Mouse (Mus musculus) lung, postnatal 25 days (tissue): ENCODE measurements at regions not wholly inside any gene's neighbourhood (a gene's known extent, or its start where the extent isn't known, plus 50 kb on each side); places are given as distances from the start of the nearest gene placed in this dataset.

Experiments
- DNase-seq: peaks from one replicate; pipeline ENCODE4 v3.0.0; 2022; ENCODE audit warnings: low spot score

DNA sequence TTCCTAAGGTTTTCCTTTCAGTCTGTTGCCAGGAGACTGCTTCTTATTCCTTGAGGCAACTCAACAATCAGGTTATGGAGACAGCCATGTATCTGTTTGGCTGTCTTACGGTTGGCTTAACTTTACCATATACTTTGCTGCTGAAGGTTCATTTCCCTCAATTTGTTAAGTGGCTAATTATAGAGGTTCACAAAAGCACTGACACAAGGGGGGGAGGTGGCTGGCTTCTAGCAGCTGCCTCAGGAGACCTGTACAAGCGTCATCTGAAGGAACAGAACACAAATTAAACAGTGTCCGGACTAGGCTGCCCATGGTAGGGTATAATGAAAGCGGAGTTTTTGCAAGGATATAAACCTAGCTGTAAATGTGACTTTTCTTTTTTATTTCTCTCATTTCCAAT lies 305.0 kb upstream of the Rnf219 start:
- DNase-seq, result no peak

DNA sequence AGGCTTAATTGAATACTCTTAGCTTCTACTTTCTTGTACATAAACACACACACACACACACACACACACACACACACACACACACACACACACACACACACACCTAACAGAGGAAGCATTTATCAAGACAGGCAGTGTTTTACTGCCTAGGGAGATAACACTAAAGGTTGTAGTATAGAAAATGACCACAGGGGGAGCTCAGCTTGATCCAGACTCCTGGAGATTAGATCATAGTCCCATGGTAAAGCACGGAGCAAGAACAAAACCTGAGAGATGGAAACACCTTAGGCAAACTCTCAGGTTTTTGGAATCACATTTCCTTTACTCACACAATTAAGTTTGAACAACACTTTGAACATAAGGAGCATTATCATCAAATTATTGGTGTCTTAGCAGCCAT lies 302.5 kb upstream of the Rnf219 start:
- DNase-seq, result no peak

DNA sequence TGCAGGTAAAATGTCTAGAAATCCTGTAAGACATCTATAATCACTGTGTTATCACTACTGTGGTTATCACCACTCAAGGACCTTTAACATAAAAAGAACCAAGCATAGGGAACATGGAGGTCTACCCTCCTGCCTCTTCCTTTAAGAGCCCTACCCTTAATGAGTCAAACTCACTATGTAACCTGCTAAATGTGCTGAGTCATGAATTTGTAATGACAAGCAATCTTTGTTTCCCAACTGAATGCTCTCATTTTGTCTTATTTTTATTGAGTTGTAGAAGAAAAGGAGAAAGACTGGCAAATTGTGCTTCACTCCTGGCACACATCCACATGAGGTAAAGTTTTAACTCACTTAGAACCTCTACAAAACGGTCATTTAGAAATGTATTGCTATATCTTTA lies 301.8 kb upstream of the Rnf219 start:
- no peak for DNase-seq

DNA sequence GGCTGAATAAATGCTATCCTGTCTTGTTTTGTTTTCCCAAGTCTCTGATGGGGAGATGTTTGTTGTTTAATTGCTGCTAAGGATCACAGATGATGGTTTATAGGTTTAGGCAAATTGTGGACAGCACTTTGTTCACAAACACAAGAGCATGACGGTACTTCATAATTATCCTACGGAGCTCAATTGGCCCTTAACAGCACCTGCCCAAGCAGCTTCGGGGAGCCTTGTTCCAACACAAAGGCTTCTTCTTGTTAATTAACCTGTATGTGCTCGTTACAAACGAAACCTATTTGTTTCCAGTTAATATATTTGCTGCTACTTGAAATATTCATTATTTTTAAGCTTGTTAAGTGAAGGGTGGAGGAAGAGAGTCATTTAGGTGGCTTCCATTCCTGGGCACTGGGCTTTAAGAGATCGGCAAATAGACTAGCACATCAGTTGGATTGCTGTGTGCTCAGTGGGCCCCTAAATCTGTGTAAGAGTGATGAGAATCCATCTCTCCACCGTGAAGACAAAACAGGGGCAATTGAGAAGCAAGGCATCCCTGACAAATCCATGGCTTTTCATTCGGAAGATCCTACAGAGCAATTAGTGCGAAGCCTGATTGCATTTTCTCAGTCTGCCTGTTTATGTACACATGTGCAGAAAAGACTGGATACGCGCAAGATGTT lies 299.6 kb upstream of the Rnf219 start:
- no peak for DNase-seq

DNA sequence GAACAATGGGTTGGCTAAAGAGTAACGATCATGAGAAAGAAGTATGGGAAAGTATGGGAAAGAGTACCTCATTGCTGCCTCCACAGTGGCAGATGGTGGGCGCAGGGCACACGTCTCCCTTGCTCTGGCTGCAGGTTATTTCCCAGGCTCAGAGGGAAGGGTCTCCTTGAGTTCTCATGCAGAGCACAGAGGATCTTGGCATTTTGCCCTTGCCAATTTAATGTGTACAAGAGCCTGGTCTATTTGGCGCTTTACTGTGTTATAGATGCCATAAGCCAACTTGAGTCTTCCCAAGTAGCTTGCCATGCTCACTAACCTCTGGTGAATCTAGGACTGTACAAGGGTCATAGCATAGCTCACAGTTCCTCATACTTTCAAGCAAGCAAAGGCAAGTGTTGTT lies 296.7 kb upstream of the Rnf219 start:
- DNase-seq, result no peak

DNA sequence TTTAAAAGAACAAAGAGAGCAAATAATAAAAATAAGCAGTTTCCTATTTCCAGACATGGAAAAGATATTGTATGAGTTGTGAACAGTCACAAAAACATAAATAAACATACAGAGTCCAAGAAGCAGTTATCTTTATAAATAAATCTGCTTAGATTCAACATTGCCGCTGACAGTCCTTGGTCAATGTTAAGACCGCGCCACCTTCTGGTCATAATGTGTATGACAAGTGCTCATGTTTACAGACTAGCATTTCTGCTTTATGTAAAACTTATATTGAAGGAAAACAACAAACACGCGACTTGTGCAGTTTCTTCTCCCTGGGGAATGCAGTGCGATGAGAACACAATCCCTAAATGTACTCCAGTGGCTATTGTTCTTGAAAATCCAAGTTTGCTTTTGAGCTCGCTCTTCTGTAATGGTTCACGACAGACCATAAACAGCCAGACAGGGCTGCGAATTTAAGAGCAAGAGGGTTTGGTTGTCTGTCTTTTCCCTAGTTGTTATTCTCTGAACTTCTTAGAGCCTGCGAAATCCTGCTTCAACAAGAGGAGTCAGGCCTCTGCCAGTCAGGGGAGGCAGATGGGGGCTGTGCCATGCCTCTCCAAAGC lies 291.6 kb upstream of the Rnf219 start:
- DNase-seq, result peak; percentile 45

DNA sequence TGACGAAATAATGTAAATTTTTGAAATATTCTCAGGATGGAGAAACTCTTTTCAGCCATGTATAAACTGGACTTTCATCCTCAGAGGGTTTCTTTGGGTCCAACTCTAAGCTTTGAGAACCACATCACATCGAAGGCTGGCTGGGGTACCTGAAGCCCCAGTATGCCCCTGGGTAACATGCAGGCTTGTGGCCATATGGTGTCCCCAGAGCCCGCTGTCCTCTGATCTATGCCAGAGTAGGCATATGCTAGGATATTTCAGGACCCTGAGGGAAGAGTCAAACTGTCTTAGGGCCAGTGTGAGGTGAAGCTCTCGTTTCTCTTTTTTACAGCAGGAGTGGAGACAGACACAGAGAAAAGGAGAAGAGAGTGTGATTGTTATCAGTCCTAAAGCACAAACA lies 289.6 kb upstream of the Rnf219 start:
- no peak for DNase-seq

DNA sequence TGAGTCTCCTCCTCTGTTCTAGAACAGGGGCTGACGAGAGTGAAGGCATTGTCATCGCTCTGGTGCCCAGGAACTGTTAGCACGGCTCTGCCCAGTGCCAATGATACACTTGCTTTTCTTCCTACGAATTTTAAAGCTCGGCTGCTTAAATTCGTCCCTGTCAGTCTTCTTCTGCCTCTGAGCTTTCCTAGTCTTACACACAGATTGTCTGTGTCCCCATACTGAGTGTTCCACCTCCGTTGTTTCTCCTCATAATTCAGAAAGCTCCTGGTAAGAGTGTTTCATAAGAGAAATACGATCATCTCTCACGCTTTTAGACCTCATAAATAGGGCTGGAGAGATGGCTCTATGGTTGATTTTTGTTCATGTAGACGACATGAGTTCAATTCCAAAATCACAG lies 282.9 kb upstream of the Rnf219 start:
- no peak for DNase-seq

DNA sequence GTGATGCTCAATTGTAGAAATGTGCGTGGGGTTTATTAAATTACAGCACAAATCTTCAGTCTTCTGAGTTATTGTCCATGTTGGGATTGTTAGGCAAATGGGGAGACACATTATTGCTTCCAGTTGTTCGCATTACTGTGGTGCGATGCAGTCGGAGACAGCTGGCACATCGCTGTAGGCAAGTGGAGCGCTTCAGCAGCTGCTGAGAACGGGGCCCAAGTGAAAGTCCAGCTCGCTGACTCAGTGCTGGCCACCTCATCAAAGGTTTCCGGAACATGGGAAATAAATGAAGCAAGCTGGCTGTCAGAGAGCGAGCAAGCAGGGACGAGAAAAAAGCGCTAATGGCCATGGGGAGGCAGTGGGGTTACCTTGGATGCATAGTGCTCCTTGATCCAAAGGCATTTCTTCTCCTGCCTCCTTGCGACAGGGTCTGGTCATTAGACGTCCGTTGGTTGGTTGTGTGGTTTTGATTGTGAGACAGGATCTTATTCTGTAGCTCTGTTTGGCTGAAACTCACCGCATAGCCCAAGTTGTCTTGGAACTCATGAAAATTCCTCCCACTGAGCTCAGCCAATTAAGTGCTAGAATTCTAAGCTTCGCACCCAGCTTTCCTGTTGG lies 274.0 kb upstream of the Rnf219 start:
- peak; percentile 33 for DNase-seq

DNA sequence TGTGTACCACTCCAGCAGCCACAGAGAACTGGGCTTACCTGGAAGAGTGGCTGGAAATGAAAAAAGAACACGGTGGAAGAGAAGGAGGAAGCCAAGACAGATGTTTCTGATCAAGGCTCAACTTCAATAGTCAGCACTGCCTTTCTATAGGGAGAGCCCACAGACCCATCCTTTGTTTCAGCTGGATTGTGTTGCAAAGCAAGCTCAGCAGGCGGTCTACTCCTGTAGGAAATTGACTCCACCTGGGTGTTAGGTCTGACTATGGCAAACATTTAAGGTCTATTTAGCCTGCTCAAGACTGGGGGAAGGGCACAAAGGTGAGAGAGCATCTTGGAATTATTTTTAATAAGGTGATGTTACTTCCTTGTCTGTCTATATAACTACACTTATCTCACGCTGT lies 266.9 kb upstream of the Rnf219 start:
- no peak for DNase-seq

DNA sequence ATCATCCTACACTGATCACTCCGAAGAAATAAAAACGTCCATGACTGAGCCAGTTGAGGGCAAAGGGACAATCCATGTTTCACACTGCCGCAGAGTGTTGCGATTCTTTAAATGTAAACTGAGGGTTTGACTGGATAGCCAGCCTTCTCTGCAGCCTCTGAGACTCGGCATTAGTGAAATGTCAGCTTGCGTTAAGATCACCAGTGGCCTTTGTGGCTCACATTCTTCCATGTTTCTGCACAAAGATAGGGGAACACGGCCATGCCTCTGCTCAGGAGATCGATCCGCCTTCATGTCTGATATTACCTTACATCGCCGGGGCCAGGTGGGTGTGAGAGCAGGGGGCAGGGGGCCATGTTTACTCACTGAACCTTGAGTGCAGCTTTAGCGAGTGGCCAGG lies 262.6 kb upstream of the Rnf219 start:
- no peak for DNase-seq

DNA sequence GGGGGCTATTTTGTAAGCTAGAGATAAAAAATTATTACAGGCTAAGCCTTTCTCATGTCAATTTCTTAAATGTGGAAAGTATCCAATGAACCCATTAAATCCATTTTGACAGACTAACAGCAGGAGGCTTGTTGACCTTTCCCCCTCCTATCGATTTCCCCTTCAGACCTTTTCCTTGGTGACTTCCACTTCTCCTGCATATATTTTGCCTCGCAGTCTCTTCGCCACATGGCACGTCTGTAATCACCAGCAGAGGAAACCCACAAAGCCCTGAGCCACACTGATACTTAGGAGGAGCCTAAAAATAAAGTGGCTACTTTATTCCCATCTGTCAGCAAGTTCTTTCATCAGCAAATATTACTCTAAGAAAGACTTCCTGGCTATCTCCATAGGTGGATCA lies 247.5 kb upstream of the Rnf219 start:
- no peak for DNase-seq

DNA sequence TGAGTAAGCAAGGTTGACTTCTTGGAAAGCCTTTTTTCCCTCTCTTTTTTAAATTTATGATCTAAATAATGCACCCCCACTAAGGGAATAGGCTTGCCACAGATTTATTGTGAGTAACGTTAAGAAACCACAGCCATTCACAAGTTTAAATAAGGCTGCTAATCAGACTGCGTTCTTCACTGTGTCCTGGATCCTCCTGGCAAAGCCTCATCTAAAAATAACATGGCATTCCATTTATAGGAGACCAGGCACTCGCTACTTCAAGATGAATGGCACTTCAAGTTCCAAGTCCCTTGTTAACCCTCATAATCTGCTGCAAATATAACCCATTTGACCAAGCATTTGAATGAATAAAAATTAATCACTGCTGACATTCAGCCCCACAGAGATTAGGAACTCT lies 211.8 kb upstream of the Rnf219 start:
- no peak for DNase-seq

DNA sequence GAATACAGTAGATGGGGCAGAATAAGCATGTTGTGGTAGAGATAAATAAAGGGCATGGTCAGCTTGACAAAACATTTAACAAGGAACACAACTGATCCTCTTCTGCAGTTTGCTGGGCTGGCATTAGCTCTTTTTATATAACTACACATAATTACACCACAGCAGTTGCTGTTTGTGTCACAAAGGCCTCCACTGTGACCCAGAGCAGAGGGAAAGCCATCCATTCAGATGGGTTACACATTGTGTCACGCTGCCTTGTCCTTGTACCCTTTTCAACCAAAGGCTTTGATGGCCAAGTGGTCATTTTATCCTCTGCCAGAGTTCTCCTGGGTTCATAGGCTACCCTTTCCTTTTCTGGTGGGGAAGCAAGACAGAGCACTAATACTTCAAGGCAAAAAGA lies 209.6 kb upstream of the Rnf219 start:
- no peak for DNase-seq

DNA sequence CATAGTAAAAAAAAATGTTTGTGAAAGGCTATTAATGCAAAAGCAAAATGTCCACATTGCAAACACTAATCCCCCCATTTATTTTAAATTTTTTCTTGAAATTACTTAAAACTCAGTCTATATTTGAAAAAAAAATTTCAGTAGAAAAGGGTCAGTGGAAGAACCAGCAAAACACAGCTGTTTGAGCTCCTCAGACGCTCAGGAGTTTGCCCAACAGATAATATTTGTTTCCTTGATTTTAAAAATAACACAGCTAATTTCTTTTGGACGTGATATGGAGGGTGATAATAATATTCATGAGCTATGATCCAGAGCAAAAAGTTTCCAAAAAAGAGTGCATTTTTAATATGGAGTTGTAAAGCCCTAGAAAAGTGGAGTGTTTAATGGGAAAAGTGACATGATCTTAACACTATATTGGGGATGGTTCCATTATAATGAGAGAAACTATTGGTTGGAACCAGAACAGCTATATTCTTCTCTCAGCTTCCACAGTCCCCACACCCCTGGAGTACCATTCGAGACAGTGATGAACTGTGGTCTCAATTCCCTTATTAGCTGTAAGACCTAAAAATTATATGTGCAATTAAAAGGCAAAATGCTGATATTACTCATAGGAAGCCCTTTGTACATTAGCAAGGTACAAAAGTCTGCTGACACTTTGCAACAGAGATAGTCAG lies 209.0 kb upstream of the Rnf219 start:
- no peak for DNase-seq

DNA sequence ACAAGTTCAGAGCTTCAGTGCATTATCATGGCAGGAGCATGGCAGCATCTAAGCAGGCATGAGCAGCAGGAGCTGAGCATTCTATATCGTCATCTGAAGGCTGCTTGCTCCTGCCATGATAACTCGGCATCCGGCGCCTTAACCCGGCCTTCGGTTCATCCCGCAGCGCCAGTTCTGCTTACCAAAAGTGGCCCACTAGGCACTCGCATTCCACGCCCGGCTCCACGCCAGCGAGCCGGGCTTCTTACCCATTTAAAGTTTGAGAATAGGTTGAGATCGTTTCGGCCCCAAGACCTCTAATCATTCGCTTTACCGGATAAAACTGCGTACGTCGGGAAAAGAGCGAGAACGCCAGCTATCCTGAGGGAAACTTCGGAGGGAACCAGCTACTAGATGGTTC lies 193.2 kb upstream of the Rnf219 start:
- peak; percentile 58 for DNase-seq

DNA sequence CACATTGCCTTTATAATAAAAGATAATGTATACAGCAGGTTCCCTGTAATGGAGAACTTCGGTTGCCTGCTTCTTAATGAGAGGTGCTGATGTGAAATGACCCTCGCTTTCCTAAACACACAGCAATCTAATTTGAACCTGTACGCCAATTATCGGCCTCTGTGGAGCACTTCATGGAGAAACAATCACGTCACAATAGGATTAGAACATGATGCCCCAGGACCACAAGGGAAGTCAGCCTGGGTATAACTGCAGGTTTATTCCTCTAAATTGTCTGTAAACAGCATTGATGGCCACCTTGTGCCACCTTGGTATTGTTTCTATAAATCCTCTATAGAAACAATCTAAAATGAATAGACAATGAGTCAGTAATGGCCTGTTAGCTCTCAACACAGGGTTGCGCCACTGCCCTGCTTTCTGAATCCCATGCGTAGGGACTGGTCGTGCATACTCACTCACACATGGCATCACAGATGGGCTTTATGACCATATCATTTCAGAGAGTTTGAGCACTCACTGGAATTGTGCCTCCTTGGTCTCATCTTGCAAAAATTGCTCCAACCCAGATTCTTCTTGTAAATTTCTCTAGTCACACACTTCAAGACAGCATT lies 179.9 kb upstream of the Rnf219 start:
- no peak for DNase-seq

DNA sequence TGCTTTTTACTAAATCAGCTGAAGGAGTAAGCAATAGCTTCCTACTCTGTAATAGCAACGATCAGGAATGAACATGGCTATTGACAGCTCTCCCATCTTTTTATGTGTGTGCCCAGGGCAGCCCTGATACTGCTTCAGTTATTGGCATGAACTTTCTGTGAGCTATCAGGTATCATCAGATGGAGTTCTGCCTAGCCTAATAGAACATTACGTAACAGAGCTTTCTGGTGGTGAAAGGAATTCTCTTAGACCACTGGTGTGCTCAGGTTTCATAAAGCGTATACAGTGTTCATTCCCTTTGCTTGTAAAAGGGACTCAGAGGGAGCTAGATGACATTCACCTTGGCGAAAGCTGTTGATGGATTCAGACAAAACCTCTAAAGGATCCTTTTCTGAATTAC lies 176.5 kb upstream of the Rnf219 start:
- no peak for DNase-seq

DNA sequence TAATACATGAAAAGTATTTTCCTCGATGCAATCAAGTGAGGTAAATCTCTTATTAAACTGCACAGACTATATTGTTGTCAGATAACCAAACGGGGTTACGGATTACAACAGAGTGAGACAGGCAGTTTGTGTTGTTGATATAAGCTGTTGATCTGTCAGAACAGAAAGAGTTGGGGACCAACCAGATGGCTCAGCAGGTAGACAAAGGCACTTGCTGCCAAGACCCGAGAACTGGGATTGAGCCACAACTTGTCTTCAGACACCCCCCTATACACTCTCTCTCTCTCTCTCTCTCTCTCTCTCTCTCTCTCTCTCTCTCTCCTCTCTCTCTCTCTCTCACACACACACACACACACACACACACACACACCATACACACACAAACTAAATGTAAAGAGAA lies 172.7 kb upstream of the Rnf219 start:
- DNase-seq, result no peak

DNA sequence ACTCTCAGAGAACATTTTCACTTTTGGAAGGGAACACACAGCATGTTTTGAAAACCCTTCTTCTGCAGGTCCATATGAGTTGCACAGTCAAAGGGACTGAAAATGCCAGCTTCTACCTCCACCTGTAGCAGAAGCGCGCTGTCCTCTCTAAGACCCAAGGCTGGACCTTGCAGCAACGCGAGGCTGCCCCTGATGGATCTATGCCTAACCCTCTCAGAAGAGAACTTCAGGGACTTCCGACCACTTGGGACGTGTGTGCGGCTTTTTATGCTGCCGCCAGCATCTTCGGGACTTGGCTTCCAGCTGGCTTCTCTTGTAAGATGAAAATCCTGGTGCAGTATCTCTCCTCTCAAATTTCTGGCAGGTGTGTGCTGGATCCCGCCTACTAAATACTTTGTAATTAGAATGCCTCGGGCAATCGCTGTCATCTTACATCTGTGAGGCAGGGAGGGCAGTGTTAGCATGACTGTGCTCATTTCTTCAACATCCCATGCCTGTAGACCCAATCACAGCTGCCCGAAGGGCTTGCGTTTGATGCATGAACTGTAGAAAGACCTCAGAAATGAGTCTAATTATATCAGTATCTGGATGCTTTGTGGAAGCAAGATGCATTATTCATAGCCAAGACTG lies 171.8 kb upstream of the Rnf219 start:
- no peak for DNase-seq

DNA sequence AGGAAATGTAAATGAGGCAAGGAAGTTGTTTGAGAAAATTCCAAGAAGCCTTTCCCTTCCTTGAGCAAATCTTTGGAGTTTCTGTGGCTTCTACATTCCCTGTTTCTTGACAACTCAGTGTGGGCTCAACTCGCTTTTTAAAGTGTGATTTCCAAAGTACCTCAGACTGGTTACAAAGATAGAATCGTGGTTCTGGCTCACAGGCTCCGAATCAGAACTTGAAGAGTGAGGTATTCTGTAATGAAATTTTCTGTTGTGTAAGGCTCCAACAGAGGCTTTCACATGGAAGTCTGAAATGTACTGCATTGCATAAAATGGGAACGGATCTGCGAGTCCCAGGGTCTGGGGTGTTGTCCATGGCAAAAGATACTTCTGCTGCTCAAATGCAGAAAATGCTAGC lies 170.2 kb upstream of the Rnf219 start:
- DNase-seq, result no peak

DNA sequence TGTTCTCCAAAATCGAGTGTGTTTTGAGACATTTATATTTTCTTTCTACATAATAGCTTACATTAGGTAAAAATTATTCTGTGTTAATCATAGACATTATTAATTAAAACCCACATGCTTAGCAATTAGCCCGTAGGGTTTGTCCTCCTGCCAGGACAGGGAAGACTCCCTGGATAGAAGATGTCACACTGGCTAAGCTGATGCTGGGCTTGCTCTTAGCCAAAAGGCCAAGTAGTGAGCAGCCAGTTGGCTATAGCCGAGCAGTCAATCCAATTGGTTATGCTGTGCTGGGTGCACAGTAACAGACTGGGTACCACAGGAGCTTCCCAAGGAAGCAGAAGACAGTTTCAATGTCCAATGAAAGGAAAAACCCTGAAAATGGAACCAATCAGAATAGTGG lies 166.0 kb upstream of the Rnf219 start:
- DNase-seq, result no peak
